ENCODE assay signal across 10 mouse cellular contexts in the genomic region with DNA sequence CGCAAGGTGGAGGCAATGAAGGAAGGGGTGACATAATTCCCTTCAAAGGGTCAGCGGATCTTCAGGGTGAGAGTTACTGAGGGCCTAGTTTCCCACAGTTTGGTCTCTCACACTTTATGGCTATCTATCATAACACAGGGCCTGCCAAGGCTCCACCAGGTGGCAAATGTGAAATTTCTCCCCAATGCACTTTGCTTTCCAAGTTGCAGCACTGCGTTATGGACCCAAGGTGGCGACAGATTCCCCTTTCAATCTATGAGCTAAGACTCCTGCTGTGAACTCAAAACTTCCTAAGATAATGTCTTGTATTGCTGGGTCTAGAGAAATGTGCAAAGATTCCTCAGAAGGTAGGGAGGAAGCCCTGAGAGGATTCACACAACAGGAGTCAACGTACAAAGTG. TPM values are rescaled to one million over a fixed set of nuclear protein-coding genes. Genes with fewer than 3 reads are reported as not detected.
DNase-seq lines count a peak whose midpoint lies in the region; TF ChIP-seq lines count a peak whose summit lies in the region.
"Had no signal": no experiment of that assay in that cellular context is flagged by ENCODE, and none has a peak within 500 bp of the region (broad histone marks: within the 10 kb centered on the region; RNA-seq: fewer than 3 reads in every experiment).

No protein-coding gene starts in this region.

- TF ChIP-seq CTCF in heart, adult 2 months (IDR thresholded peaks at IDR 0.05) = peak; percentile 63

- no peak overlapping the region for H3K4me3 ChIP-seq in heart, adult 2 months
- H3K4me3 ChIP-seq in midbrain, embryonic 10.5 days = no peak overlapping the region
- H3K4me3 ChIP-seq: heart, embryonic 15.5 days had no signal

- no peaks in the 10 kb centered on the region for H3K36me3 ChIP-seq in heart, adult 2 months (ENCODE audit: control insufficient read depth, insufficient read depth, low read length)
- H3K36me3 ChIP-seq in midbrain, embryonic 10.5 days = no peaks in the 10 kb centered on the region
- H3K36me3 ChIP-seq: heart, embryonic 15.5 days had no signal

- peak in 1 of 2 experiments; percentile 36 for DNase-seq in heart, adult 2 months
- no peak for DNase-seq in heart, adult 8-10 months (ENCODE audit: low spot score)
- peak; percentile 29 for DNase-seq in urinary bladder, postnatal 14 days (ENCODE audit: low spot score)
- no peak for DNase-seq in urinary bladder, adult 2 months (ENCODE audit: low spot score)
- peak; percentile 33 for DNase-seq in large intestine, adult 2 months (ENCODE audit: low read depth, low spot score)
- DNase-seq in thymus, postnatal 10 days (ENCODE audit: low spot score in 2 of 2) = peak; percentile 64 to 72
- no peak for DNase-seq in midbrain, embryonic 10.5 days (ENCODE audit: low spot score)
- DNase-seq in cerebellum, postnatal 36 days = no peak

- H3K9ac ChIP-seq in heart, adult 2 months (ENCODE audit: low read depth, low read length) = no peak overlapping the region
- H3K9ac ChIP-seq: heart, embryonic 15.5 days had no signal

- no peaks in the 10 kb centered on the region for H3K27me3 ChIP-seq in heart, adult 2 months (ENCODE audit: control insufficient read depth, insufficient read depth, low read length)
- H3K27me3 ChIP-seq in midbrain, embryonic 10.5 days (ENCODE audit: low read depth, poor library complexity, severe bottlenecking) = no peaks in the 10 kb centered on the region
- H3K27me3 ChIP-seq: heart, embryonic 15.5 days had no signal

- H3K4me1 ChIP-seq in heart, adult 2 months (ENCODE audit: control insufficient read depth, insufficient read depth, low read length) = no peaks in the 10 kb centered on the region
- 0 out of 2 replicates have a peak, but pooled peaks cover 2% of the 10 kb centered on the region for H3K4me1 ChIP-seq in midbrain, embryonic 10.5 days

- 76% methylated on average over 5 of the region's 5 CpGs for WGBS in heart, adult 2 months
- WGBS in large intestine, adult 2 months = 62% methylated on average over 5 of the region's 5 CpGs
- WGBS in midbrain, embryonic 10.5 days = 90% methylated on average over 5 of the region's 5 CpGs

- no peaks in the 10 kb centered on the region for H3K79me2 ChIP-seq in heart, adult 2 months (replicated peaks; ENCODE audit: control insufficient read depth, insufficient read depth, low read length)

- H3K9me3 ChIP-seq in midbrain, embryonic 10.5 days (replicated peaks) = no peaks in the 10 kb centered on the region
- H3K9me3 ChIP-seq: heart, embryonic 15.5 days had no signal

- no peak for TF ChIP-seq POLR2A in heart, adult 2 months (IDR thresholded peaks at IDR 0.05; ENCODE audit: insufficient read depth, low read depth, low read length)

- no peak overlapping the region for H3K27ac ChIP-seq in heart, adult 2 months
- H3K27ac ChIP-seq in midbrain, embryonic 10.5 days (replicated peaks) = no peak overlapping the region
- H3K27ac ChIP-seq: heart, embryonic 15.5 days had no signal

- intact Hi-C loops in heart, adult 2 months (cut with DNase I) = no loop called here

- TF ChIP-seq EP300 in heart, adult 2 months (IDR thresholded peaks at IDR 0.05; ENCODE audit: insufficient read depth, low read depth, low read length) = no peak

RNA-seq across cellular contexts. Expression of gene Gm44511, which starts 17.6 kb away (rescaled TPM):
- not detected for total RNA-seq in heart, adult 2 months (2021)
- 0.86 TPM in 1 of 2 replicates, not detected in the other for polyA plus RNA-seq in heart, adult 2 months (2012; rRNA removed)
- not detected for total RNA-seq in heart, adult 8-10 months (2022)
- 0.23 and 0.43 TPM in 2 replicates for polyA plus RNA-seq in urinary bladder, adult 2 months (2012; rRNA removed)
- polyA plus RNA-seq in large intestine, adult 2 months (2012; rRNA removed) = 1.6 TPM in 1 of 2 replicates, not detected in the other
- not detected in 2 replicates for polyA plus RNA-seq in midbrain, embryonic 10.5 days (2016; fragmentation: Nextera tagmentation; extraction: Ambion mirVana)
- polyA plus RNA-seq: heart, embryonic 15.5 days; neural tube, embryonic 11.5 days had no signal

RNA-seq across cellular contexts. Expression of gene Klrb1b, which starts 17.6 kb away (rescaled TPM):
- total RNA-seq in heart, adult 2 months (2021) = not detected
- polyA plus RNA-seq in heart, adult 2 months (2012; rRNA removed) = 0.41 TPM in 1 of 2 replicates, not detected in the other
- not detected for total RNA-seq in heart, adult 8-10 months (2022)
- polyA plus RNA-seq in urinary bladder, adult 2 months (2012; rRNA removed) = 0.92 and 0.93 TPM in 2 replicates
- polyA plus RNA-seq in large intestine, adult 2 months (2012; rRNA removed) = 0.79 and 0.93 TPM in 2 replicates
- polyA plus RNA-seq in midbrain, embryonic 10.5 days (2016; fragmentation: Nextera tagmentation; extraction: Ambion mirVana) = not detected in 2 replicates

RNA-seq across cellular contexts. Expression of gene Klrb1c, which starts 19.5 kb away (rescaled TPM):
- under 1 TPM; 0.18 TPM for total RNA-seq in heart, adult 2 months (2021)
- 0.20 and 0.92 TPM in 2 replicates for polyA plus RNA-seq in heart, adult 2 months (2012; rRNA removed)
- under 1 TPM in 3 of 4 experiments, not detected in 1; 0.14 to 0.32 (median 0.31) TPM for total RNA-seq in heart, adult 8-10 months (2022)
- polyA plus RNA-seq in urinary bladder, adult 2 months (2012; rRNA removed) = 1.1 TPM in 2 replicates
- 0.21 and 0.31 TPM in 2 replicates for polyA plus RNA-seq in large intestine, adult 2 months (2012; rRNA removed)
- not detected in 2 replicates for polyA plus RNA-seq in midbrain, embryonic 10.5 days (2016; fragmentation: Nextera tagmentation; extraction: Ambion mirVana)
- polyA plus RNA-seq: neural tube, embryonic 11.5 days had no signal

Comparison
In these comparisons a context has a peak if more than half of its experiments do, and no peak if none do; other contexts are left out.
1. DNase-seq: peak in urinary bladder, postnatal 14 days (single experiment), large intestine, adult 2 months (single experiment) and thymus, postnatal 10 days (2 of 2); none in heart, adult 8-10 months (single experiment), urinary bladder, adult 2 months (single experiment), midbrain, embryonic 10.5 days (single experiment) and cerebellum, postnatal 36 days (0 of 2).